Mouse (Mus musculus) layer of hippocampus, adult 11-12 months (tissue): ENCODE measurements at regions not wholly inside any gene's neighbourhood (a gene's known extent, or its start where the extent isn't known, plus 50 kb on each side); places are given as distances from the start of the nearest gene placed in this dataset.
A peak's percentile ranks its signal among the peaks of the same experiment; 100 is the strongest.
"Not testable (repeated sequence)": the region's sequence is repeated elsewhere in the genome, so short reads cannot be mapped to it uniquely, and the experiment has no call there.

Source experiments
- DNase-seq: peaks from one replicate; pipeline ENCODE4 v3.0.0; 2022; ENCODE audit warnings: low spot score

GRCm38 (mm10) chr5:148706323-148707120 is 153.9 kb upstream of the Ubl3 start:
- DNase-seq: no peak

DNA sequence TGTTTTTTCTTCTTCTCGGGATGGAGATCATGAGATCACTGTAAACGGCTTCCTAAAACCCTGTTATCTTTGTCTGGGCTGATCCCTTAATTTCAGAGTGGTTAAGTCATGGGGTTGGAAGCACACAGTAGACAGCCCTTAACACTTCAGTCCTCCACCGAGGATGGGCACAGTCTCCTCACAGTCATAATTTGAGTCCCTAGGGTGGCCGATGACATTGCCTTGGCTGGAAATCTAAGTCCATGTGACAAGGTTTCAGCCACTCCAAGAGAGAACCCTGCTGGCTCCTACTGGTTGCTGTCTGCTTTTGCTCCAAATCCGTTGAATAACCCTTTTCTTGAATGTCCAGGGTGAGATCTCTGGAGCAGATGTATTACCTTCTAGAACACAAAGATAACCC is 152.2 kb upstream of the Ubl3 start:
- no peak for DNase-seq

GRCm38 (mm10) chr5:148701859-148702258 is 149.3 kb upstream of the Ubl3 start:
- DNase-seq: no peak

- DNase-seq: no peak
These were observed 148.4 kb upstream of the Ubl3 start for GRCm38 (mm10) chr5:148701001-148701400.

DNA sequence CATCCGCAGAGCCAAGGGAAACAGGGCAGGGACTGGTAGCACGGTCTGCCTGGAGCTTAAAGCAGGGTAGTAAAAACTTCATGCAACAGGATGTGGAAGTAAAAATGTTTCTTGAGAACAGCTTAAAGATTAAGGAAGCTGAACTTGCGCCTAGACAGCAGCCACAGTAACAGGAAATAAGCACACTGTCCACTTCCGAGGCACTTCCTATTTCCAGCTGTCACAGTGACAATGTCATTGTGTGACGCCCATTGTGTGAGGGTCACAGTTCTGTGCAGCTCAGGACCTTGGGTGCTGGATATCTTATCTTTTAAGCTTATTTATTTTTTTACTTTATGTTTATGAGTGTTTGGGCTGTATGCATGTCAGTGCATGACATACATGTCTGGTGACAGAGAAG is 147.7 kb upstream of the Ubl3 start:
- no peak for DNase-seq

DNA sequence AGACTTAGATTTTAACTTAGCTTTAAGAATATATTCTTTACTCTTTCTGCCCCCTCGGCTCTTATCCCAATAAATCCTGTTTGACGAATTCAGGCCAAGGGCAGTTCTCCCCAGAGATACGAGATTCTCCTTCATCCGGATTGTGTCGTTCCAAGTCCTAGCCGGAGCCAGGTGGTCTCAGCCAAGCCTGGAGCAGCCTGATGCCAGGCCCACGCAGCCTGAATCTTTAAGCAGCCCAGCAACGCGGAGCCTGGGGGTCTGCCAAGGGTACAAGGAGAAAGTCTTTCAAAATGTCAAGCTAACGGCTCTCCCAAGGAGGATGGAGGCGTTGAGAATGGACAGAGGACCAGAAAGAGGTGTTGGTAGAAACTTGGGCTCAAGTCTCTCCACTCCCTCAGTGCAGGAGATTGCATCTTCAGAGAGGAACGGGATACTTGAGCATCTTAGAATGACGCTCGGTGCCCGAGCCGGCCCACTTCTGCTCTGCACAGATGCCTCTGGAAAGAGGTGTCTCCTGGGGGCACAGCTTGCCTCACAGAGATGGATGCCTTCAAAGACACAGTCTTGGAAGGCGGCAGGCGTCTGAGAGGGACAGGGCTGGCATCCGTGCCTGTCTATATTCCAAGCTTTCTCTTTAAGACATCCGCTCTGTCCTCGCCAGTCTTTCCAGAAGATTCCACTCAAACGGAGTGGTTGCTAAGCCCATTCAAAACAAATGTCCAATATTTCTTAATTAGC is 145.2 kb upstream of the Ubl3 start:
- peak; percentile 10 for DNase-seq

DNA sequence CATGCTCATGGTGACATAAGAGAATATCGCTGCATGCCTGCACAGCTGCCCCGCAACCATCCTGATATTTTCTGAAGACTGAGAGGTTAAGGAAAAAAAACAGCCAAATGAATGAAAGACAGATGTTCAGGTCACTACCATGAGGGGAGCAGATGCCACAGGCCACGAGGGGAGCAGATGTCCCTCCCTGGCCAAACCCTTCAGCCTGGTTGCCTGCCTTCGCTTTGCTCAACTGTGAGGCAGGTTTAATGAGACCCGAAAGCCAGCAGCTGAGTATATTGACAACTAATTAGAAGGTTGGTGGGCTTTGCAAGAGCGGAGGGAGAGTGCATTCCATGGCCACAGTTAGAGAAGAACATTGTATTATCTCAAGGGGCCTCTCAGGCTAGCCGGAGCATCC is 141.8 kb upstream of the Ubl3 start:
- no peak for DNase-seq

- no peak for DNase-seq
These were observed 138.9 kb upstream of the Ubl3 start for GRCm38 (mm10) chr5:148691486-148691885.

DNA sequence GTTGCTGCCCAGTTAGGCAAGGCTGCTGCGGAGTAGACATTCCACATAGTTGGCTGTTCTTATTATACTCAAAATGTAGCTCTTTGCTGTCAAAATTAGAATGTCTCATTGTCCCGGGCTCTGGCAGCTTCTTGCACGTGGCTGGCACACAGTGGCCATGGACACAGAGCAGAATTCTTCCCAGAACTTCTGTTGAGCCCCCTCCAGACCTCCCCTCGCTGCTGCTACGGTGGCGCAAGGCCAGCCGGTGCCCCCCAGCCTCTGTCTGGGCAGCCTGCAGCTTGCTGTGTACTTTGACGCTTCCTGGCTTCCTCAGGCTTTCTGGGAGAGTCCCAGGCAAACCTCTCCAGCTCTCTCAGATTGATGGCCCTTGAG is 138.2 kb upstream of the Ubl3 start:
- no peak for DNase-seq

DNA sequence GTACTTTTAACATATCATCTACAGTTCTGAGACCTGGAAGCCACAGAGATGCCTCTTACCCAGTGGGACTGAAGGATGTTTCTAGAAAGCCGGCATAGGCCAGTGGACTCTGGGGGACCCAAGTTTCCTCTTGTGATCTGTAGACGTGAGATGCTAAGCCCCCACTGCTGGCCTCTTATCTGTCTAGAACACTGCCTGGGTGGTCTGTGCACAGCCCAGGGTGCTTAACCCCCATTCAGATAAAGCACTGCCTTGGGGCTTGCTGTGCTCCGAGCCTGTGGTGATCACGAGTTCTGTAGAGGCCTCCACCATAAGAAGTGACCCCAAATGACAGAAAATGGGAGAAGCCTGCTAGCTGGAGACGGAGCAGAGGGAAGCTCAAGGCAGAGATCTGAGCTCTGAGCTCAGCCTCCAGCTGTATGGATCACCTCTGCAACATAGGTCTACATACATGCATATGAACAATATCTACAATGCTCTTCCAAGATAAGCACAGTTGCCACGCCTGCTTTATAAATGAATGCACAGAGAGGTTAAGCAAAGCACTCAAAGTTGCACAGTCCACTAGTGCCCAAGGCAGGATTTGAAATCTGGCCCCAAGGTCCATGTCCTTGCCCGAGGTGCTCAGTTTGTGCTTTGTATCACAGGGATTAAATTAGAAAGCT is 137.7 kb upstream of the Ubl3 start:
- no peak for DNase-seq

GRCm38 (mm10) chr5:148689297-148689696 is 136.7 kb upstream of the Ubl3 start:
- no peak for DNase-seq

DNA sequence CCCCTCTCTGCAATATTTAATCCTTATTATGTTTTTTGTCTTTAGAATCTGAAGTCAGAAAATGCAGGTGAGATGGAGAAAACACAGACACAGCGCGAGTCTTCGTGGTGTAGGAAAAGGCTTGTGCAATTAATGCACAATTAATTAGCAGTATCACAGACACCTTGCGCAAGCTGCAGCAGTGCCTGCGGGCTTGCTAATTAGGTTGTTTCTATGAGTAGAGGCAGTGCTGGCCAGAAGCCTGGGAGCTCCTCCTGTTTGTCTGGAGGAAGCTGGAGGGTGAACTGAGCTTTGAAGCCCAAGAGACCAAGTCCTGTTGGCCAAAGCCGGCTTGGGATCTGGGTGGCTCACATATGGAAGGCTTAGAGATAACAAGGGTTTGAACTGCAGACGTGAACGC is 135.9 kb upstream of the Ubl3 start:
- DNase-seq: peak; percentile 18

DNA sequence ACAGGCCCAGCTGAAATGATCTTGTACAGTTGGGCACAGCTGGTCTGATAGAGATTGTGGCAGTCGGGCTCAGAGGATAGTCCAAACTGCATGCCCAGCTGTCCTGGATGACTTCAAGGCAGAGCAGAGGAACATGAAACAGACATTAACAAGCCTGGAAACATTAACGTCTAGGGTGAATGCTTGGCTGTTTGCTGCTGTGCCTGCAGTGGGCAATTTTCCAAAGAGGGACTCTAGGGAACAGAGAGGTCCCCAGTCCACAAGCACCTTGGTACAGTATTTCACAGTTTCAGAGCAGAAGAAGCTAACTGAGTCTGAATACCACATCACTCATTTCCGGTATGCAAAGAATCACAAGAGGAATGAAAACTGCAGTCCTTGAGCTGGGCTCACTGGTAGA is 135.2 kb upstream of the Ubl3 start:
- DNase-seq: no peak

GRCm38 (mm10) chr5:148684216-148684615 is 131.6 kb upstream of the Ubl3 start:
- no peak for DNase-seq

DNA sequence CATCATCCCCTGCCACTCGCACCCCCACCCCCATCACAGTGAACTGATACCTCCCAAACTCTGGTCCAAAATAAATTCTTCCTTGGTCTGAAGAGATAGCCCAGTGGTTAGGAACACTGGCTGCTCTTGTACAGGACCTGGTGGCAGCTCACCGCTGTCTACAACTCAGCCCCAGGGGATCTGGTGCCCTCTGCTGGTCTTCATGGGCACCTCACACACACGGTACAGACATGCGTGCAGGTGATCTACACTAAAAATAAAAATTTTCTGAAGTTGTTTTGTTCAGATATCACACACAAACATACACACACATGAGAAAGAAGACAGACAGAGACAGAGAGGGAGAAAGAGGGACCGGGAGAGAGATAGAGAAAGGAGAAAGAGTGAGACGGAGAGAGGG is 130.0 kb upstream of the Ubl3 start:
- no peak for DNase-seq

DNA sequence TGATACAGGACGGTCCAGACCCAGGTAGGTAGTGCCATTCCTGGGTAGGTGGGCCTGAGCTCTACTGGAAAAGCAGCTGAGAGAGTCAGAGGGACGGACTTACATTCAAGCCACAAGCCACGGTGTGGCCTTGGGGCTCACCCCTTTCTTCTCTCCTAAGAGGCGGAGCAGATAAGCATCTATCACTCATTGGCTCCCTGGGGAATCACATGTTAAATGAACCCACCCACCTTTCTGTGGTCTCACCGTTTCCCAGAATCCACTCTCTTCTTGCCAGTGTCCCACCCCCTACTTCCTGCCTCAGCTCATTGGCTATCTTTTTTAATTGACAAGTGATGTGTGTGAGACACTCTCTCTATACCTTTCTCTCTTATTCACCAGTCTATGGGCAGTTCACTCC is 127.8 kb upstream of the Ubl3 start:
- DNase-seq: no peak

DNA sequence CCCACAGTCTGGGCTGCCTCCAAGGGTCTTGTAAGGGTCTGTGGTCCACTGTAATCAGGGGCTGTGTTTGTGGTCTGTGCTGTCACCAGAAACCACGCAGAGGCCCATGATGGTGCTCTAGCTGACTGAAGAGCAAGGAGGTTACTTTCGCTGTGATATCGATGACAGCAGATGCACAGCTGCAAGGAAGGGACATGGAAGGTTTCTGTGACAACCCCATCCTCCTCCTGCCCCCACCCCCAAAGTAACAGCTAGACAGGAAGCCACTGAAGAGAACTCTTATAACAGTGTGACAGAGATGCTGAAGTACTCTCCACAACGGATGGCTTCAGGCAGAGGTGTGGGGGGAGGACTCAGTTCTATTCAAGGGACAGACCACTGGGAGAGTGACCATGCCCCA is 127.0 kb upstream of the Ubl3 start:
- DNase-seq: no peak

- not testable (repeated sequence) for DNase-seq
These were observed 125.8 kb upstream of the Ubl3 start for GRCm38 (mm10) chr5:148678285-148678937.

- no peak for DNase-seq
These were observed 121.7 kb upstream of the Ubl3 start for GRCm38 (mm10) chr5:148674281-148674680.

- DNase-seq: peak; percentile 25
These were observed 109.7 kb upstream of the Ubl3 start for GRCm38 (mm10) chr5:148662281-148662741.

- no peak for DNase-seq
These were observed 108.5 kb upstream of the Ubl3 start for GRCm38 (mm10) chr5:148661120-148661519.

- no peak for DNase-seq
These were observed 105.5 kb upstream of the Ubl3 start for GRCm38 (mm10) chr5:148657936-148658640.
